Mouse (Mus musculus) spleen, postnatal 4 days (tissue): ENCODE measurements around the gene Ccdc51.

Experiments used
- DNase-seq, 2 experiments: peaks; one replicate each; pipeline ENCODE4 v3.0.0; 2022; ENCODE audit warnings: low spot score in 2 of 2

The Ccdc51 gene

GRCm38 (mm10) chr9:109056916-109057315 lies 25.4 kb upstream of the Ccdc51 start:
- DNase-seq: peak in 1 of 2 experiments; percentile 60

DNA sequence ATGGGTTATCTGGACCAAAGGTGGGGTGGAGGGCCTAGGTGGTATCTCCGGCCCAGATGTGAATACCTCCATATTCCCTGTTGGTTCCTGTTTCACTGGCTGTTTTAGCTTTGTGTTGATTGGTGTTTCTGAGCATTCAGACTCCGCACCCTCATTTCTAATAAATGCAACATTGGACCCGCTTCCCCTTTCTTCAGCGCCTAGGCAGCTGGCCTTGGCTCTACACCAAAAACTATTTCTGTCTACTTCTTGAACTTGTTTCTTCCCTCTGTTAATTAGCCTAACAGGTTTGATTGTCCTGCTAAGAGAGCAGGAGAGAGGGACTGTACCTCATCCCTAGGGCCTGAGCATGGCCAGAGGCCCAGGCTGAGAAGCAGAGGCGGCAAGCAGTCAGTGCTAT lies 24.8 kb upstream of the Ccdc51 start:
- DNase-seq: no peak

- DNase-seq: peak in 1 of 2 experiments; percentile 63
Measured at GRCm38 (mm10) chr9:109058006-109058765, 24.1 kb upstream of the Ccdc51 start.

DNA sequence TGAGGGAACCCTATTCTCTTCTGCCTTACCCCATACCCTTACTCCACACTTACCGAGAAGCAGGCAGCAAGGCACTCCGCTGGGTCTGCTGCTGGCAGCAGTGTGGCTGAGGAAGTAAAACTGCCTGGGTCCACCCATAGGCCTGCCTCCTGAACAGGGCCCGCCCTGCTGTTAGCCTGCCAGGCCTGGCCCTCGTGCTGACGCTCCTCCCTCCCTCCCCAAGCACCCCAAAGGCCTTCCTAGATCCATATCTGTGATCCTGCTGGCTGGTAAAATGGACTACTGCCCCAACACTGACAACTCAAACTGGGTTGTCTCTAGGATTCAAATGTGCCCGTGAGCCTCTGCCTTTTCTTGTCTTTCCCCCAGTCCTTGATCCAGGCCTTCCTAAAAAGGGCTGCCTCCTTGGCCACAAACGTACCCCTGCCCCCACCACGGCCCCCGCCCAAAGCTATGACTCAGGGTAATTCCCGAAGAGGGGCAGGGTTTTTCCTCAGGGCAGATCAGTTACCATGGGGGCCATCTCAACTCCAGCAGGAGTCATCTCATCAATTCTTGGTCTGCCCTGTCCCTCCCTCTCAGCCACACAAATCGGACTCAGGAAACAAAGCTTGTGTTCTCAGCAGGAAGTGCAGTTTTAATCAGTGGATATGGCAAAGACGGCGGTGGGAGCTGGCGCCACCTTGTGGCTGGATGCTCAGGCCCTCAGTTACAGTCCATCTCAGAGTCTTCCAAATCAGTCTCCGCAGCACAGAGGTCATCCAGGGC lies 23.0 kb upstream of the Ccdc51 start, which contains the start of gene Trex1:
Trex1 (minus strand) TSS at position 599 of the 768 bp plus-strand sequence.
- peak; percentile 86 to 94 for DNase-seq

GRCm38 (mm10) chr9:109060184-109060897 lies 22.0 kb upstream of the Ccdc51 start:
- peak in 1 of 2 experiments; percentile 63 for DNase-seq

DNA sequence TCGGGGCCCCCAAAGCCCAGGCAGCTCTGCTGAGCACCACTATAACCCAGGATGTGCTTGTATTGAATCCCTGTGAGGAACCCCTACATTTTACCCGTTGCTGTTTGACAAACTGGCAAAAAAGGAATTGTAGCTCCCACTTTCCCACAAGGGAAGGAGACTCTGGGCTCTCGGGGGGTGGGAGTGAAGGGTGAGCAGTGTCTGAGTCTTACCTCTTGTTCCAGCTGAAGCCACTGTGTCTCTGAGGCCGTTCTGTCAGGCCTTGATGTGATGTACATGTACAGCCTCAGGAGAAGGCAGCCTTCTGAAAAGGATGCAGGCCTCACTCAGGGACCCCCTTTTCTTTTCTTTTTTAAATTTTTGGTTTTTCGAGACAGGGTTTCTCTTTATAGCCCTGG lies 21.4 kb upstream of the Ccdc51 start:
- DNase-seq: peak in 1 of 2 experiments; percentile 56

DNA sequence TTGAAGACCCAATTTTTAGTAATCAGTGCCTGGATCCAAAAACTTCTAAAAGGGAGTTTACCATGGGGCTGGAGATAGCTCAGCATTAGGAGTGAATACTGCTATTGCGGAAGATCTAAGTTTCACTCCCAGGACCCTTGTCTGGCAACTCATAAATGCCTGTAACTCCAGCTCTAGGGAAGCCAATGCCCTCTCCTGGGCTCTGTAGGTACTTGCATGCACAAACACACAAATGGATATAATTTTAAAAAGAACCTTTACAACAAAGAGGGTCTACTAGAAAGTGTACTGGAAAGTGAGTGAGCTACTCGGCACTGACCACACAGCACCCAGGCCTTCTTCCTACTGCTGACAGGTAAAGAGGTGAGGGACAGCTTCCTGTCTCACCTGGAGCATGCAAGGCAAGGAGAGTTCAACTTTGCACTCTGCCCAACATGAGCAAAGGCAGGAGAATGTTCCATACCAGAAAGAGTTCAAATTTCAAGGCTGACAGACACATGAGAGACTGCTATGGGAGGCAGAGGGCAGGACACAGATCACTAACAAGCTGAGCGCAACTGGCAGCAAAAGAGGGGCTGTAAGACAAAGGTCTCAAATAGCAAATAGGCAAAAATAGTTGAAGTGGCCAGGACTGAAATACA lies 14.1 kb upstream of the Ccdc51 start:
- no peak for DNase-seq

- peak; percentile 88 to 96 for DNase-seq
Measured at GRCm38 (mm10) chr9:109073661-109074573, 8.4 kb upstream of the Ccdc51 start, which contains the start of gene Atrip. Gene Atrip (minus strand): TSS chr9:109074124.

DNA sequence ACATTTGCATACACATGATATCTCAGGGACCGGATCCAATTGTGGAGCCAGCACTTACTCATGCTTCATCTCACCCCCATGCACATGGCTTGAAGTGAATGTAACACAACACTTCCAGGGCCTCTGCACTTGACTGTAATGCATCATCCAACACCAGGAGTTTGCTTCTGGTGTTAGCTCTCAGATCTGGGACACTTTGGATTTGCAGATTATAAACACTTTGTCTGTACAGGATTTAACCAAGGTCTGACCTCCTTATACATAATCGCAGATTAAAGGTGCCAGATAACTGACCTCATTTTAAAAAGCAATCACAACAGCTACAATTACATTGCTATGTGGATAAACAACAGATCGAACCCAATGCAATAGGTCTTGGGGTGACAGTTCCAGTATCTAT lies 1.8 kb upstream of the Ccdc51 start:
- DNase-seq: no peak

DNA sequence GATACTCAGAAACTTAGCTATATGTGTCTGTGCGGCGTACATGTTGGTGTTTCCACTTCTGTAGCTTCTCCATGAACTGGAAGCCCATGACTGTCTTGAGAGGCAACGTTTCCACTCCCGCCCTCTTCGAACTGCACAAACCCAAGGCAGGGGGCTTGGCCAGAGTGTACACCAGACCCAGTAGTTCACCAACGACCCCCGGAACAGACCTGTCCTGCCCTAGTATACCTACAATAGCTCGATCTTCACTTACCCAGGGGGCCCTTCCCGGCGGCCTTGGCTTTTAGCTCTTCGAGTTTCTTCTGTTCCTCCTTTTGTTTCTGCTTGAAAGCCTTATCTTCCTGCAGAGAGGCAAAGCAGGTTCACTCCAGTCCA lies 557 bp upstream of the Ccdc51 start:
- DNase-seq: no peak

DNA sequence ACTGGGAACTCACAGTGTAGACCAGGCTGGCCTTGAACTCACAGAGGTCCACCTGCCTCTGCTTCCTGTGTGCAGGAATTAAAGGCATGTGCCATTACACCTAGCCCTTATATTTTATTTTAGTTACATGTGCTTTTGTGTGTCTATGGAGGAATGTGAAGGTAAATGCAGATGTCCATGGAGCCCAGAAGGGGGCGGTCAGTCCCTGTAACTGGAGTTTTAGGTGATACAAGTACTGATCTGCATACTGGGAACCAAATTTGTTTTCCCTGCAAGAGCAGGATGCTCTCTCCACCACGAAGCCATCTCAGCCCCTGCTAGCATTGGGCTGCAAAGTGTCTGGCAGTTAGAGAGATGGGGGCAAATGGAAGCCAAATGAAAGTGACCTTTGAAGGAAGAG lies 2.6 kb downstream of the Ccdc51 start:
- no peak for DNase-seq

DNA sequence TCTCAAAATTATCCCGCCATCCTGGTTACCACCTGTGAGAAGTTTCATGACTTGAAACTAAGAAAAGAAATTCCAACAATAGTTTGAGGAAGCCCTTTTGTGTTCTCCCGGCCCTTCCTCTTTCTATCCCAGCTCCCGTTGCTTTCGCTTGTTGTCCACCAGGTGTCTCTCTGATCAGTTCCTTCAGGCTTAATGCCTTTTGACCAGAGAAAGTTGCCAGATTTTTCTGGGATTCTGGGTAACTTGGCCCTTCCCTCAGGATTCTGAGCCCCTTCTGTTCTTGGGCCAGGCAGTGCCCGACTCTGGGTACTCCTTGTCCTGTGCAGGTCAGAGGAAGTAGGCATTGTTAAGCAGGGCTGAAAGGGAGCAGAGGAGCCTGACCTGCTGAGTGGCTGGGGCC lies 5.7 kb downstream of the Ccdc51 start:
- DNase-seq: no peak

- no peak for DNase-seq
Measured at GRCm38 (mm10) chr9:109090446-109090845, 8.2 kb downstream of the Ccdc51 start.

DNA sequence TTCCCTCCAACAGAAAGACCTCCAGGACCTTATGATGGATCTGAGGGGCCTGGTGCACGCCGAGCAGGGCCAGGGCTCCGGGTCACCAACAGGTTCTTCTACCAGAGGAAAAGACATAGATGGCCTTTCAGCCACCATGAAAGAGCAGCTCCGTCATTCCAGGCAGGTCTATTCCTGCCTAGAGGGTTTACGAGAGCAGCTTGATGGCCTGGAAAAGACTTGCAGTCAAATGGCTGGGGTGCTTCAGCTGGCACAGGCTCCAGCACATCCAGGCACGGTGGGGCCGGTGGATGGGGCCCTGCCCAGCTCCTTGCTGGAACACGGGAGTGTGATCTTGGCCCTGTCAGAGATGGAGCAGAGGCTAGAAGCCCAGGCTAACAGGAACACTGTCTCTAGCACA lies 9.5 kb downstream of the Ccdc51 start:
- no peak for DNase-seq

DNA sequence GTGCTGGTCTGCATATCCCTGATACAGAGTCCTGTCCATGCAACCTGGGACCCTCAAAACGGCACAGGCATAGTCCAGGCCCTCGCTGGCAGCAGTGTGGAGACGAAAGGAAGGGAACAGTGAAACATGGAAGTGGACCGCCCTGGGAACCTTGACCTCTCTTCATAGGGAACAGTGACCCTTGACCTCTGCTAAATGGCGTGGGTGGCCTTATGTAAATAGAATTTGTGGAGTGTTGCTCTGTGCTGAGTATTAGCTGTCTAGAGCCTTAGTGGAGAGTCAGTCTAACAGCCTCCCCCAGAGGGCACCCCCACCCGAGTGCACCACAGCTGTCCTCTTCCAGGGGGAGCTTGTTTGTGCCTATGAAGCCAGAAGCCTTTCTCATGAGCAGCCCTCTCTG lies 10.5 kb downstream of the Ccdc51 start:
- no peak for DNase-seq

DNA sequence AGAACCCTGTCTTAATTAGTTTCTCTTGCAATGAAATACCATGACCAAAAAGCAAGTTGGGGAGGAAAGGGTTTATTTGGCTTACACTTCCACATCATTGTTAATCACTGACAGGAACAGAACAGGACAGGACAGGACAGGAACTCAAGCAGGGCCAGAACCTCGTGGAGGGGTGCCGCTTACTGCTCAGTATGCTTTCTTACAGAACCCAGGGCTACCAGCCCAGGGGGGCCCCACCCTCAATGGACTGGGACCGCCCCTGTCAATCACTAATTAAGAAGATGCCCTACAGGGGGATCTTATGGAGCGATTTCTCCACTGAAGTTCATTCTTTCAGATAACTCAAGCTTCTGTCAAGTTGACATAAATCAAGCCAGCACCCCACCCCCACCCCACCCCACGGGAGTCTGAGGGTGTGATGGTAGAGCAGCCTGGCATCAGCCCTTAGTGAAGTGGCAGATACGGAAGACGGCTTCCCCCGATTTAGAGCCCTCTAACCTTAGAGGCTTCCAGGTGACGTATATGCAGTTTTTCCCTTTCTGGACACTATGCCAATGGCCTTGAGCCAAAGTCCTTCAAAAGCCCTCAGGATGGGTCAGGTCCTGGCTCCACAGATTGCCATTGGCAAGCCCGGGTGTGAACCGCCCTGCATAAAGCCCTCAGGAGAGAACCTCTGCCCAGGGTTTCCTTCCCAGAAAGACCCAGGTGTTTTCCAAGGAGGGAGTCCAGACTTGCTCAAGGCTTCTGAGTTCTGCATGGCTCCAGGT lies 11.7 kb downstream of the Ccdc51 start:
- DNase-seq: no peak

DNA sequence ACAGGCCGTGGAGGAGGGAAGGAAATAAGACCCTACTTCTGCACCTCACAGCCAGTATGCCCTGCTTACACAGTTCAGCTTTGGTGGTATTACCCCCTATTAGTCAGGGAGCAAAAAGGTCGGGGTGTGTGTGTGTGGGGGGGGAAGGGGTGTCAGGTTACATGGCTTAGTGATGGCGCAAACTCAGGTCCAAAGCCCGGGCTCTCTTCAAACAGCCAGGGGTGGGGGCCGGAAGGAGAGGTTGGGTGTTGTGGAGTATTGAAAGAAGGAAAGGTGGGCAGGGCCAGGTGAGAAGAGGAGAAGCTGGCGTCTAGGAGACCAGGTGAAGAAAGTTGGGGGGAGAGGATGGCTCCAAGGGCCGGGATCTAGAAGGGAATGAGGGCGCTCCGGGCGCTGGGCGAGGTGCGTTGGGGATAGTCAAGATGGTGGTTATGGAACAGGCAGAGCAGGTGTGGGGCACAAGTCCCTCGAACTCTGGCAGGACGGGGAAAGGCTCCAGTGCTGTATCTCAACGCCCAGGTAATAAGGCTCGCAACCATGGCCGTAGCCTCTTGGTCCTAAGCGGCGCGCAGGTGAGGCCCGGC lies 12.4 kb downstream of the Ccdc51 start:
- DNase-seq: no peak

DNA sequence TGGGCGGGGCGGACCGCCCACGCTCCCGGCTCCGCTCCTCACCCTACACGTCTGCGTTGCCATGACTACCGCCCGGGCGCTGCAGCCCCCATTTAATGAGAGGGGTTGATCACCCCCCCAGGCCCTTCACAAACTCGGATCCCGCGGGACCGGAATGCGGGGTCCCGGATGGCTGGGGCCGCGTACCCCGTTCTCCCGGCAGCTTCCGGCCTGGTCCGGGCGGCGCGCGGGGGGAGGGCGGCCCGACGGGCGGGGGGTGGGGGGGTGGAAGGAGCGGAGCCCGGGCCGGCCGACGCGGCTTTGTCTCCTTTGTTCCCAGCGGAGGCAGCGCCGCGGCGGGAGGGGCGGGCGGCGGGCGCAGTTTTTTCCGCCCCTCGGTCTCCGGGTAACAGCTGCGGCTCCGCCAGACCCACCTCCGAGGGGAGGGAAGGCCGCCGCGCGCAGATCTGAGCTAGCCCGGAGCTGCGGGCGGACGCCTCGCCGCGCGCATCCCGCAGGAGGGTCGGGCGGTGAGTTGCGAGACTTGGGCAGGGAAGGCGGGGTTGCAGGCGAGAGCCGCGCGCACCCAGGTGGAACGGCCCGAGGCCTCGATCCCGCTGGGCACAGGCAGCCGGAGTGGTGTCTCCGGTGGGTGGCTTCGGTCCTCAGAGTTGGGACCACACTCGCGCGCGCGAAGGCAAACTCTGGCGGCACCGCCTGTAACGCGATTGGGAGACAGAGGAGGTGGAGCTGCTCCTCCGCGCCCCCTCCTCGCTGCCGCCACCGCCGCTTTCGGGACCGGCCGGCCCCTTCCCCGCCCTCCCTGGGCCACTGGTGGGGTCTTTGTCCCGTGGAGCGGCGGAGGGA lies 13.1 kb downstream of the Ccdc51 start, which contains the start of gene Plxnb1:
Plxnb1 (plus strand) TSS at position 253 of the 846 bp plus-strand sequence.
- DNase-seq: no peak

DNA sequence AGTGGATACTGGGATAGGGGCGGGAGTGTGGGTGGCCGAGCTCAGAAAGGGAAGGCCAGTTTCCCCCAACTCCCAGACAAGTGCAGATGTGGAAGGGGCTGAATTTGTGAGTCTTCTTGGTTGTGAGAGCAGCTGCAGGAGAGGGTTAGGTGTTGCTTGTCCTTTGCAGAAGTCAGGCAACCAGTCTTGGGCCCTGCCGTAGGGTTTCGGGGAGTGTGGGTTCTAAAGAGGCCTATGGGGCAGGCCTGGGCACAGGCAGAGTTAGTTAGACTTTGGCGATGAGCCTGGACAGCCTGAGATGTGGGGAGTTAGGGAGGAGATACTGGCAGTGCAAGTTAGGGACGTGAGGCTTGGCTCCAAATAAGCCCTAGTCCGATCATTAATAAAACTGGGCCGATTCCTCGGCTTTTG lies 14.0 kb downstream of the Ccdc51 start:
- DNase-seq: no peak
